Mouse (Mus musculus): ENCODE measurements around the gene Dtd1. TPM values are rescaled to one million over a fixed set of nuclear protein-coding genes. Genes with fewer than 3 reads are reported as not detected.

Gene Dtd1
- total RNA-seq, 2 experiments from 2014 or later = 47.5 to 95.0 TPM

- ATAC-seq (replicated peaks; ENCODE audit: low FRiP score, low TSS enrichment, poor library complexity, severe bottlenecking) = no peak
Measured at GRCm38 (mm10) chr2:144753604-144754003, 153.9 kb downstream of the Dtd1 start.

- ATAC-seq (replicated peaks; ENCODE audit: low FRiP score, low TSS enrichment, poor library complexity, severe bottlenecking) = no peak
Measured at GRCm38 (mm10) chr2:144755016-144755415, 155.3 kb downstream of the Dtd1 start.

- ATAC-seq (replicated peaks; ENCODE audit: low FRiP score, low TSS enrichment, poor library complexity, severe bottlenecking) = no peak
Measured at GRCm38 (mm10) chr2:144760666-144761065, 161.0 kb downstream of the Dtd1 start.

GRCm38 (mm10) chr2:144763706-144764105 lies 164.0 kb downstream of the Dtd1 start:
- no peak for ATAC-seq (replicated peaks; ENCODE audit: low FRiP score, low TSS enrichment, poor library complexity, severe bottlenecking)

- no peak for ATAC-seq (replicated peaks; ENCODE audit: low FRiP score, low TSS enrichment, poor library complexity, severe bottlenecking)
Measured at GRCm38 (mm10) chr2:144764116-144764788, 164.6 kb downstream of the Dtd1 start.

GRCm38 (mm10) chr2:144765219-144765618 lies 165.5 kb downstream of the Dtd1 start:
- ATAC-seq (replicated peaks; ENCODE audit: low FRiP score, low TSS enrichment, poor library complexity, severe bottlenecking) = no peak

- no peak for ATAC-seq (replicated peaks; ENCODE audit: low FRiP score, low TSS enrichment, poor library complexity, severe bottlenecking)
Measured at GRCm38 (mm10) chr2:144768375-144769117, 168.8 kb downstream of the Dtd1 start.

- no peak for ATAC-seq (replicated peaks; ENCODE audit: low FRiP score, low TSS enrichment, poor library complexity, severe bottlenecking)
Measured at GRCm38 (mm10) chr2:144769118-144769496, 169.4 kb downstream of the Dtd1 start.

GRCm38 (mm10) chr2:144769556-144769955 lies 169.9 kb downstream of the Dtd1 start:
- ATAC-seq (replicated peaks; ENCODE audit: low FRiP score, low TSS enrichment, poor library complexity, severe bottlenecking) = no peak

- no peak for ATAC-seq (replicated peaks; ENCODE audit: low FRiP score, low TSS enrichment, poor library complexity, severe bottlenecking)
Measured at GRCm38 (mm10) chr2:144770452-144770941, 170.8 kb downstream of the Dtd1 start.

- ATAC-seq (replicated peaks; ENCODE audit: low FRiP score, low TSS enrichment, poor library complexity, severe bottlenecking) = no peak
Measured at GRCm38 (mm10) chr2:144771841-144772240, 172.1 kb downstream of the Dtd1 start.

GRCm38 (mm10) chr2:144774636-144775160 lies 175.0 kb downstream of the Dtd1 start:
- ATAC-seq (replicated peaks; ENCODE audit: low FRiP score, low TSS enrichment, poor library complexity, severe bottlenecking) = no peak

- no peak for ATAC-seq (replicated peaks; ENCODE audit: low FRiP score, low TSS enrichment, poor library complexity, severe bottlenecking)
Measured at GRCm38 (mm10) chr2:144775626-144776025, 175.9 kb downstream of the Dtd1 start.

GRCm38 (mm10) chr2:144779263-144779662 lies 179.6 kb downstream of the Dtd1 start:
- no peak for ATAC-seq (replicated peaks; ENCODE audit: low FRiP score, low TSS enrichment, poor library complexity, severe bottlenecking)

- ATAC-seq (replicated peaks; ENCODE audit: low FRiP score, low TSS enrichment, poor library complexity, severe bottlenecking) = no peak
Measured at GRCm38 (mm10) chr2:144780731-144781130, 181.0 kb downstream of the Dtd1 start.

GRCm38 (mm10) chr2:144781871-144782270 lies 182.2 kb downstream of the Dtd1 start:
- no peak for ATAC-seq (replicated peaks; ENCODE audit: low FRiP score, low TSS enrichment, poor library complexity, severe bottlenecking)

GRCm38 (mm10) chr2:144782481-144782880 lies 182.8 kb downstream of the Dtd1 start:
- ATAC-seq (replicated peaks; ENCODE audit: low FRiP score, low TSS enrichment, poor library complexity, severe bottlenecking) = no peak

- ATAC-seq (replicated peaks; ENCODE audit: low FRiP score, low TSS enrichment, poor library complexity, severe bottlenecking) = no peak
Measured at GRCm38 (mm10) chr2:144783190-144783589, 183.5 kb downstream of the Dtd1 start.

GRCm38 (mm10) chr2:144783831-144784230 lies 184.1 kb downstream of the Dtd1 start:
- no peak for ATAC-seq (replicated peaks; ENCODE audit: low FRiP score, low TSS enrichment, poor library complexity, severe bottlenecking)

GRCm38 (mm10) chr2:144791671-144792294 lies 192.1 kb downstream of the Dtd1 start:
- no peak for ATAC-seq (replicated peaks; ENCODE audit: low FRiP score, low TSS enrichment, poor library complexity, severe bottlenecking)
